Mouse (Mus musculus): ENCODE measurements around the gene Scgb3a1.

Scgb3a1 gene

GRCm38 (mm10) chr11:49658791-49659469 lies 4.5 kb upstream of the Scgb3a1 start:
- DNase-seq (ENCODE audit: low spot score in 2 of 2) = no peak

GRCm38 (mm10) chr11:49659470-49659799 lies 4.0 kb upstream of the Scgb3a1 start:
- DNase-seq (ENCODE audit: low spot score in 2 of 2) = no peak

GRCm38 (mm10) chr11:49662292-49662780 lies 1.1 kb upstream of the Scgb3a1 start:
- DNase-seq (ENCODE audit: low spot score in 2 of 2) = no peak

- DNase-seq (ENCODE audit: low spot score in 2 of 2) = no peak
These were observed 1.1 kb downstream of the Scgb3a1 start for GRCm38 (mm10) chr11:49664262-49665140.

- DNase-seq (ENCODE audit: low spot score in 2 of 2) = no peak
These were observed 2.1 kb downstream of the Scgb3a1 start for GRCm38 (mm10) chr11:49665462-49665861.

GRCm38 (mm10) chr11:49673433-49673832 lies 10.0 kb downstream of the Scgb3a1 start:
- no peak for DNase-seq (ENCODE audit: low spot score in 2 of 2)

GRCm38 (mm10) chr11:49684237-49684973 lies 21.0 kb downstream of the Scgb3a1 start:
- no peak for DNase-seq (ENCODE audit: low spot score in 2 of 2)

- no peak for DNase-seq (ENCODE audit: low spot score in 2 of 2)
These were observed 31.6 kb downstream of the Scgb3a1 start for GRCm38 (mm10) chr11:49695013-49695412.

- DNase-seq (ENCODE audit: low spot score in 2 of 2) = no peak
These were observed 32.3 kb downstream of the Scgb3a1 start for GRCm38 (mm10) chr11:49695695-49696094.

- no peak for DNase-seq (ENCODE audit: low spot score in 2 of 2)
These were observed 33.1 kb downstream of the Scgb3a1 start for GRCm38 (mm10) chr11:49696472-49696871.

GRCm38 (mm10) chr11:49697779-49698178 lies 34.4 kb downstream of the Scgb3a1 start:
- no peak for DNase-seq (ENCODE audit: low spot score in 2 of 2)

GRCm38 (mm10) chr11:49699079-49699478 lies 35.7 kb downstream of the Scgb3a1 start:
- DNase-seq (ENCODE audit: low spot score in 2 of 2) = no peak

- no peak for DNase-seq (ENCODE audit: low spot score in 2 of 2)
These were observed 38.6 kb downstream of the Scgb3a1 start for GRCm38 (mm10) chr11:49702014-49702413.

- no peak for DNase-seq (ENCODE audit: low spot score in 2 of 2)
These were observed 41.4 kb downstream of the Scgb3a1 start for GRCm38 (mm10) chr11:49704804-49705203.

- no peak for DNase-seq (ENCODE audit: low spot score in 2 of 2)
These were observed 44.4 kb downstream of the Scgb3a1 start for GRCm38 (mm10) chr11:49707834-49708233.

GRCm38 (mm10) chr11:49710664-49711063 lies 47.3 kb downstream of the Scgb3a1 start:
- no peak for DNase-seq (ENCODE audit: low spot score in 2 of 2)

GRCm38 (mm10) chr11:49711981-49712554 lies 48.7 kb downstream of the Scgb3a1 start:
- peak; percentile 47 to 83 for DNase-seq (ENCODE audit: low spot score in 2 of 2)

- DNase-seq (ENCODE audit: low spot score in 2 of 2) = peak; percentile 98 to 99
These were observed 49.3 kb downstream of the Scgb3a1 start, which contains the start of gene Cnot6 for GRCm38 (mm10) chr11:49712555-49713335. Cnot6 (minus strand) TSS chr11:49712723.

- peak; percentile 36 to 67 for DNase-seq (ENCODE audit: low spot score in 2 of 2)
These were observed 50.2 kb downstream of the Scgb3a1 start for GRCm38 (mm10) chr11:49713336-49714334.
